In the genomic region with DNA sequence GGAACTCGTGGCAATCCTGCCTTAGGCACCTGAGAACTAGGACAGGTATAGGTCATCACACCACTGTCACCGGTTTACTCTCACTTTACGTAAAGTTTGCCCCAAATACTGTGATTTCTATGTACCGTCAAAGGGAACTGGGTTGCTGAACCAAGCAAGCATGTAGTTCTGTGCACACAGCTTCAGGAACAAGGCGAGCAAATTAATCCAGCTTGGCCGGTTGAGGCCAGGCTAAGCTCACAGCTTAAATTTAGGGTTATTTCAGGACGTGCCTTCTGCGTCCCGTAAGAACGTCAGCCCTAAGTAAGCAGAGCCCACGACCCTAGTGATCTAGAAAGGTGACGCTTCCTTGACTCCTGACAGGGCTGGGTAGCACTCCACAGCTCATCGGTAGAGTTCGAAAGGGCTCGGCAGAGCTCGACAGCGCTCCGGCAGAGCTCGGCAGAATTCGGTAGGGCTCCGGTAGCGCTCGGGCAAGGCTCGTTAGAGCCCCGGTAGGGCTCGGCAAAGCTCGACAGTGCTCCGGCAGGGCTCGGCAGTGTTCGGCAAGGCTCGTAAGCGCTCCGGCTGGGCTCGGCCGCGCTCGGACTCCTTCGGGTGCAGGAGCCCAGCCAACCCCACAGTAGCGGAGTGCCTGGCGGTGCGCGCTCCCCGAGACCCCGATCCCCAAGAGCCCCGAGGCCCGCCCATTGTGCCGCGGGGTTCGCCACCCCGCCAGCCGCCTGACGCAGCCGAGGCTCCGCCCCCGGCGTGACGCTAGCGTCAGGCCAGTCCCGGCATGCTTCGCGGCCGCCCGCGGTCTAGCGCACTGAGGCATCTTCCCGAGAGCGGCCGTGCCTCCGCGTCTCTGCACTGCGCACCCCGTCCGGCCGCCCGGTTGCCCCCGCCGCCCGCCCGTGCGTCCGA, we compare ENCODE assay signal across 8 mouse cellular contexts. TPM values are rescaled to one million over a fixed set of nuclear protein-coding genes. Genes with fewer than 3 reads are reported as not detected.
DNase-seq lines count a peak whose midpoint lies in the region; ATAC-seq lines count a peak whose summit lies in the region.

A gene (plus strand): TSS at position 770 of the 906 bp plus-strand sequence.

- H3K79me2 ChIP-seq in macrophage (ENCODE audit: inconsistent target), result peaks cover 42% of the 10 kb centered on the region

- peaks cover 3% of the 10 kb centered on the region; the same call in 1 of the 2 replicates for H3K36me3 ChIP-seq in hindbrain, embryonic 16.5 days (ENCODE audit: control insufficient read depth, insufficient read depth, low read length)
- H3K36me3 ChIP-seq in macrophage (ENCODE audit: inconsistent target), result peaks cover 9% of the 10 kb centered on the region; the same call in 1 of the 2 replicates

- no peaks in the 10 kb centered on the region for H3K27me3 ChIP-seq in hindbrain, embryonic 16.5 days (replicated peaks; ENCODE audit: control insufficient read depth, insufficient read depth, low read length)

- H3K4me2 ChIP-seq in hindbrain, embryonic 16.5 days (ENCODE audit: low read length), result peak within 1 kb of the TSS; percentile 84

- H3K4me1 ChIP-seq in hindbrain, embryonic 16.5 days (ENCODE audit: control insufficient read depth, insufficient read depth, low read depth, low read length), result peaks cover 26% of the 10 kb centered on the region

- H3K4me3 ChIP-seq in hindbrain, embryonic 16.5 days (ENCODE audit: low read length), result peak within 1 kb of the TSS; percentile 96
- peak within 1 kb of the TSS; percentile 75 for H3K4me3 ChIP-seq in macrophage (ENCODE audit: inconsistent target)

- peak within 1 kb of the TSS; percentile 94 for H3K9ac ChIP-seq in hindbrain, embryonic 16.5 days (ENCODE audit: low read depth, low read length)

- 2% methylated on average over 53 of the region's 81 CpGs for WGBS in hindbrain, embryonic 16.5 days
- WGBS in macrophage (ENCODE audit: missing documents), result 1% methylated on average over 65 of the region's 81 CpGs

- H3K9me3 ChIP-seq in hindbrain, embryonic 16.5 days (ENCODE audit: control insufficient read depth, low read length), result no peaks in the 10 kb centered on the region

- peak within 1 kb of the TSS; percentile 94 for H3K27ac ChIP-seq in hindbrain, embryonic 16.5 days (ENCODE audit: low read depth, low read length)
- H3K27ac ChIP-seq in macrophage, result peak within 1 kb of the TSS; percentile 60

- ATAC-seq in hindbrain, embryonic 16.5 days, result peak; percentile 99

- DNase-seq in WW6 (ENCODE audit: low read depth, low spot score), result peak; percentile 92
- DNase-seq in cerebellum, postnatal 4 days (ENCODE audit: low spot score in 2 of 2), result peak; percentile 98
- DNase-seq in gastrocnemius, adult 18-20 months (ENCODE audit: low spot score), result peak; percentile 93
- DNase-seq in left cerebral cortex, adult 18-20 months (ENCODE audit: low spot score in 2 of 2), result peak; percentile 98
- peak; percentile 98 for DNase-seq in right cerebral cortex, adult 18-20 months
- DNase-seq in urinary bladder, postnatal 10 days (ENCODE audit: low spot score), result peak; percentile 77

RNA-seq across cellular contexts. Expression of the gene that starts here (rescaled TPM):
- 10 to 100 TPM; 16.4 to 16.6 TPM for total RNA-seq in gastrocnemius, adult 18-20 months (2021)
- 40.5 and 46.6 TPM in 2 replicates for polyA plus RNA-seq in hindbrain, embryonic 16.5 days (2015; fragmentation: Nextera tagmentation; extraction: Ambion mirVana)
- 100 to 1,000 TPM; 191 to 198 TPM for total RNA-seq in left cerebral cortex, adult 18-20 months (2021)
- total RNA-seq in macrophage (2018; cell fraction: chromatin; rRNA removed), result 100 to 1,000 TPM in 21 of 26 experiments, 10 to 100 TPM in 5; 75.5 to 547 (median 353) TPM
- total RNA-seq in macrophage (2018; cell fraction: cytosol; rRNA removed), result 100 to 1,000 TPM in 12 of 26 experiments, 10 to 100 TPM in 14; 59.2 to 158 (median 88.9) TPM
- total RNA-seq in macrophage (2018; cell fraction: nucleus; rRNA removed), result 100 to 1,000 TPM; 101 to 555 (median 278) TPM
- polyA plus RNA-seq in macrophage (2018), result 35.2 to 62.9 TPM (median 43.9 TPM) in 3 replicates

Comparison
In these comparisons a context has a peak if more than half of its experiments do, and no peak if none do; other contexts are left out.
1. Peak in every context shown above with its lines: DNase-seq, ATAC-seq, H3K4me3 ChIP-seq and H3K27ac ChIP-seq.
2. RNA of the gene that starts here (total RNA-seq): 191 to 198 TPM in left cerebral cortex, adult 18-20 months; 16.4 to 16.6 TPM in gastrocnemius, adult 18-20 months; every median in the first group is over 10 times any median in the second.